Mouse (Mus musculus): Measurements from ENCODE around the gene Mfap5. TPM values are rescaled to one million over a fixed set of nuclear protein-coding genes. Genes with fewer than 3 reads are reported as not detected.

Mfap5 gene
- total and polyA plus RNA-seq, 3 experiments: not detected

DNA sequence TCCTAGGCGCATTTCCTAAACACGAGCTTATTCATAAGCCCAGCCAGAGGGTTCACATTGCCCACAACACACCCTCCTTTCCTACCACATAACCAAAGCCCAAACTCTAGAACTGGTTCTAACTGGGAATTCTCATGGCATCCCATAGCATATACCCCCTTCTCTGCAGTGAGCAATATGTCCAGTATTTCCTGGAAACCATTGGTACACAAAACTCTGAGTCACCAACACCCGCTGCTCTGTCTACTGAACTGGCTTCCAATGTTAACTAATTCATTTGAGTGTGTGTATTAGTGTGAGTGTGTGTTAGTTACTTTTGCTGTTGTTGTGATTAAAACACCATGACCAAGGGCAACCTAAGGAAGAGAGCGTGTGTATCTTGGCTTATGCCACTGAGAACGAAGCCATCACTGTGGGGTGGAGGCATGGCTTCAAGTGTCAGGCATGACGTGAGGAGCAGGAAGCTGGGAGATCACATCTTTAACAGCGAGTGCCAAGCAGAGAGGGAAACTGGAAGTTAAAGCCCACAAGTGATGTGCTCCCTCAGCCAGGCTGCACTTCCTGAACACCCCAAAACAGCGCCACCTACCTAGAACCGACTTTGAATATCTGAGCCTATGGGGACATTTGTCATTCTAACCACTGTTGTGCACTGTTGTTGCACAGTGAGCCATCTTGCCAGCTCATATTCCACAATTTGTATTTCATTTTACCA lies 59.6 kb downstream of the Mfap5 start:
- no peak overlapping the region for H3K9ac ChIP-seq (ENCODE audit: control insufficient read depth, low read depth, low read length, poor library complexity, severe bottlenecking)
- TF ChIP-seq CTCF (IDR thresholded peaks at IDR 0.05 in 2 of 3, conservative IDR thresholded peaks at IDR 0.05 in 1 of 3; ENCODE audit: control insufficient read depth in 1 of 3, insufficient read depth in 1 of 3, low read depth in 2 of 3, low read length in 3 of 3, poor library complexity in 1 of 3, severe bottlenecking in 1 of 3) (peak; percentile 12 to 44 (median 21); a peak in 3 of 6 replicates), KAT2A (conservative IDR thresholded peaks at IDR 0.05; ENCODE audit: low read depth, low read length) (no peak), ELF1 (IDR thresholded peaks at IDR 0.05; ENCODE audit: low read depth, low read length) (peak; percentile 50; the same call in 1 of the 2 replicates)
- no peaks in the 10 kb centered on the region for H3K9me3 ChIP-seq (replicated peaks; ENCODE audit: insufficient read depth, low read length)
- no peaks in the 10 kb centered on the region for H3K79me2 ChIP-seq (ENCODE audit: control insufficient read depth, insufficient read depth, low read length, poor library complexity)
- DNase-seq (ENCODE audit: low read depth, low spot score): peak; percentile 51
- peaks cover 0 to 3% of the 10 kb centered on the region in 2 experiments; a peak in 2 of 4 replicates for H3K36me3 ChIP-seq (ENCODE audit: control insufficient read depth in 1 of 2, insufficient read depth in 2 of 2, low read length in 2 of 2)
- H3K27me3 ChIP-seq (ENCODE audit: control insufficient read depth in 1 of 2, insufficient read depth in 2 of 2, low read length in 2 of 2): no peaks in the 10 kb centered on the region
- H3K4me3 ChIP-seq (ENCODE audit: control insufficient read depth in 1 of 2, insufficient read depth in 1 of 2, low read depth in 2 of 2, low read length in 2 of 2): no peak overlapping the region
- no peak overlapping the region for H3K27ac ChIP-seq (ENCODE audit: control insufficient read depth, low read depth, low read length)
- H3K4me1 ChIP-seq (ENCODE audit: control insufficient read depth in 1 of 2, insufficient read depth in 2 of 2, low read length in 2 of 2): peaks cover under 1 to 3% of the 10 kb centered on the region in 2 experiments; a peak in 3 of 4 replicates

DNA sequence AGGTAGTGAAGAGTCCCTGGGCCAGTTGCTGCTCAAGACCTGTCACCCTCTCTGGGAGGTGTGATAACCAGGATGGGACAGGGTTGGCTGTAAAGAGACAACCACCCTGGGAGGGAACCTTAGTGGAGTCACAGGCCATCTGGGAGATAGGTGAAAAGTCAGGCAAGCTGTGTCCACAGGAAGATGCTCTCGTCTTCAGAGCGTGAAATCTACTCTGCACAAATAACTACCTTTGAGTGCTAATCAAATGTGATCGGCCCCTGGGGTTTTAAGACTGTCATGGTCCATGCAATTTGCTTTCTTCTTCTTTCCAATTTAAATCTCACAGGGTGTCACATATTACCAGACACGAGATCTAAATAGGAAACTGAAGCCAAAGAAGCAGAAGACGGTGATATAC lies 63.5 kb downstream of the Mfap5 start:
- Histone ChIP-seq H3K4me1 (ENCODE audit: control insufficient read depth in 1 of 2, insufficient read depth in 2 of 2, low read length in 2 of 2) (peaks cover 11 to 21% of the 10 kb centered on the region in 2 experiments), H3K27ac (ENCODE audit: control insufficient read depth, low read depth, low read length) (no peak overlapping the region), H3K79me2 (ENCODE audit: control insufficient read depth, insufficient read depth, low read length, poor library complexity) (no peaks in the 10 kb centered on the region), H3K9me3 (replicated peaks; ENCODE audit: insufficient read depth, low read length) (no peaks in the 10 kb centered on the region), H3K36me3 (ENCODE audit: control insufficient read depth in 1 of 2, insufficient read depth in 2 of 2, low read length in 2 of 2) (peaks cover 0 to 21% of the 10 kb centered on the region in 2 experiments; a peak in 2 of 4 replicates), H3K27me3 (ENCODE audit: control insufficient read depth in 1 of 2, insufficient read depth in 2 of 2, low read length in 2 of 2) (no peaks in the 10 kb centered on the region), H3K4me3 (ENCODE audit: control insufficient read depth in 1 of 2, insufficient read depth in 1 of 2, low read depth in 2 of 2, low read length in 2 of 2) (no peak overlapping the region), H3K9ac (ENCODE audit: control insufficient read depth, low read depth, low read length, poor library complexity, severe bottlenecking) (no peak overlapping the region)
- DNase-seq (ENCODE audit: low read depth, low spot score): no peak
- TF ChIP-seq ZC3H11A (IDR thresholded peaks at IDR 0.05; ENCODE audit: low read depth, low read length) (no peak), MAZ (IDR thresholded peaks at IDR 0.05; ENCODE audit: low read depth, low read length) (no peak), POLR2A (IDR thresholded peaks at IDR 0.05; ENCODE audit: control insufficient read depth in 1 of 2, insufficient read depth in 1 of 2, low read depth in 1 of 2, low read length in 2 of 2, poor library complexity in 1 of 2) (no peak), MYC (IDR thresholded peaks at IDR 0.05; ENCODE audit: low read depth, low read length) (no peak), MXI1 (IDR thresholded peaks at IDR 0.05; ENCODE audit: low read depth, low read length) (no peak), TBP (IDR thresholded peaks at IDR 0.05; ENCODE audit: low read depth, low read length) (no peak), CHD1 (IDR thresholded peaks at IDR 0.05; ENCODE audit: low read depth, low read length) (no peak), USF1 (IDR thresholded peaks at IDR 0.05; ENCODE audit: low read depth, low read length) (no peak), NRF1 (IDR thresholded peaks at IDR 0.05; ENCODE audit: insufficient read depth, low read depth, low read length, poor library complexity, severe bottlenecking) (no peak), CHD2 (IDR thresholded peaks at IDR 0.05; ENCODE audit: low read length) (no peak), ZMIZ1 (IDR thresholded peaks at IDR 0.05; ENCODE audit: low read depth, low read length) (no peak), CTCF (IDR thresholded peaks at IDR 0.05 in 2 of 3, conservative IDR thresholded peaks at IDR 0.05 in 1 of 3; ENCODE audit: control insufficient read depth in 1 of 3, insufficient read depth in 1 of 3, low read depth in 2 of 3, low read length in 3 of 3, poor library complexity in 1 of 3, severe bottlenecking in 1 of 3) (no peak), GABPA (IDR thresholded peaks at IDR 0.05; ENCODE audit: low read depth, low read length) (no peak), NELFE (IDR thresholded peaks at IDR 0.05; ENCODE audit: low read depth, low read length) (no peak), USF2 (IDR thresholded peaks at IDR 0.05; ENCODE audit: borderline replicate concordance in 1 of 2, insufficient read depth in 1 of 2, low read depth in 1 of 2, low read length in 2 of 2) (no peak), BHLHE40 (IDR thresholded peaks at IDR 0.05; ENCODE audit: borderline replicate concordance, low read depth, low read length) (no peak), ZNF384 (IDR thresholded peaks at IDR 0.05; ENCODE audit: low read depth, low read length) (no peak), JUND (IDR thresholded peaks at IDR 0.05; ENCODE audit: low read depth, low read length) (no peak)
